Mouse (Mus musculus) layer of hippocampus, adult 18-20 months (tissue): ENCODE results near the gene 4930558K02Rik. TPM values are rescaled to one million over a fixed set of nuclear protein-coding genes. Genes with fewer than 3 reads are reported as not detected.

Experiments
- DNase-seq, 2 experiments: peaks; one replicate each; pipeline ENCODE4 v3.0.0; 2022; ENCODE audit warnings: low spot score in 2 of 2
- total RNA-seq, 2 experiments: library from RNA; stranded (reverse); gene quantifications; 2 replicates each; pipeline ENCODE4 v1.2.3; 2021

The 4930558K02Rik gene
- total RNA-seq, 2 experiments from 2014 or later = not detected

DNA sequence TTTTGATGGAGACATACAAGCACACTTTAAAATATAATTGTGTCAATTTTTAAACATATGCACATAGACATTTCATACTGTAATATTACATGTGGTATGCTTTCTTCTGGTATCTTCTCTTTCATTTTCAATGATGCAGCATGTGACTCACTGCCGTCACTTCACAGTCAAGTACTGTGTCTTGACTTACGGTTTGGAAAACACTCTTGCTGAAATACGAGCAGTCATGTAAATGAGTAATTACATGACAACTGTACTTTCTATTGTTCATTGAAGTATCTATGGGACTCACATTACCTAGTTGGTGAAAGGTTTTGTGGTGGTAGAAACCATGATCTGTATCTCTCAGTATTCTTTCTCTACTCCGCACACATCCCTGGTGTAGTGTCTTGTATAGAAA, 72.3 kb downstream of the 4930558K02Rik start:
- no peak for DNase-seq

DNA sequence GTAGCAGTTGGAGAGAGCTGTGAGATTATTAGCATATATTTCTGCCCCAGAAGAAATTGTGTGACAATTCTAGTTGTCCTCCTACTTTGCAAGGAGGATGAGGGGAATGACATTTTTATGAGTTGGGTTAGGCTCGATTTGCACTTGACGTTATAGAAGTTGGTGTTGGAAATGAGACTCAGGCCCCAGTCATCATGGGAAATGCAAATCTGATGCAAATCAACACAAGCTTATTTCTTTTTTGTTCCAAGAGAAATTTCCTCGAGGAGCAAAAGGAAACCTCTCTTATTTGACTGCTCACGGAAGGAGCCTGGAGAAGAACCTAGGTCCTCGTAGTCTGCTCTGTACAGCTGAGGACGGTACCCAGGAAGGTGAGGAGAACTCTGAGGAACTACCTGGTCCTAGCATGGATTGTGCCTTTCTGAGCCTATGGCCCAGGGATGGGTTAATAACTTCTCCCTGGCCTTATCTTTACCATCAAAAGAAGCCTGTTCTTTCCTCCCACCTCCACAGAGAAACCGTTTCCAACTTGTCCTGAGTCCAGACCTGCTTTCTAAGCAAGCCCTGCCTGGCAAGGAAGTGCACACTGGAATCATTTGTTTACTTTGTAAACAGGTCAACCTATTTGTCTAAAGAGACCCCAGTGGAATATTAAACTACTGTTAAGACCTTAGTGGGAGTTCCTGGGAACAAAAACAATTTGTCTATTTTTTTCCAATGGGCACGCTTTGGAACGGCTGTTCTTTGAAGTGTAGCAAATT, 76.6 kb downstream of the 4930558K02Rik start:
- no peak for DNase-seq

DNA sequence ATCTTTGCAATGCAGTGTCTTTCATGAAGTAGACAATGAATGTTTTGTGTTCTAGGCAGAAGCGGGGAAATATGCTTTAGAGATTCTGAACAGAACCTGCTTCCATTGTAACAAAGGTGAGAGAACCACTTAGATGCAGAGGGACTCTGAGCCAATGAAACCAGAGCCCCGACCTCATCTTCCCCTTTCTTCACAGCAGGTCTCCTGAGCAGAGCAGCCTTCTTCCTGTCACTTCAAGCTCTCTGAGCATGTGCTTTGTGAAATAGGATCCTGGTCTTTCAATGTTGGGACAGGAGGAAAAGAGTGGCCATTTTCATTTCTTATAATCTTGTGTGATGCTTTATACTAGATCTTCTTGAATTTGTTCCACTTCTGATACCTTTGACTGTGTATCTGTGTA, 79.3 kb downstream of the 4930558K02Rik start:
- no peak for DNase-seq

DNA sequence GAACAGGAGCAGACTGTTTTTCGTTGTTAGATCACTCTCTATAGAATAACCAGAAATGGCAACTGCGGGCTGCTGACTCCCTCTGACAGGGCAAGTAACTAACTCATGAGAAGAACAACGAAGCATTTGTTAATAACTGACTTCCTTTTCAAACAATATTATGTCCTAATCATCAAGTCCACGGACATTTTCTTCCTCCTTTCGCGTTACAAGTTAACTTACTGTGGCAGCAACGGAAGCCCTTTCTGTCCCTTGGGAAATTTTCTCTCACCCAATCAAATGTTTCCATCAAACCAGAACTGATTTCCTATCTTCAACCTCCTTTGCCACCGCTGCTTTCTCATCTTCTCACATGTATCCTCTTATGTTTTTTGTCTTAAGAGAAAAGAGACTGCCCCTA, 82.2 kb downstream of the 4930558K02Rik start:
- no peak for DNase-seq

DNA sequence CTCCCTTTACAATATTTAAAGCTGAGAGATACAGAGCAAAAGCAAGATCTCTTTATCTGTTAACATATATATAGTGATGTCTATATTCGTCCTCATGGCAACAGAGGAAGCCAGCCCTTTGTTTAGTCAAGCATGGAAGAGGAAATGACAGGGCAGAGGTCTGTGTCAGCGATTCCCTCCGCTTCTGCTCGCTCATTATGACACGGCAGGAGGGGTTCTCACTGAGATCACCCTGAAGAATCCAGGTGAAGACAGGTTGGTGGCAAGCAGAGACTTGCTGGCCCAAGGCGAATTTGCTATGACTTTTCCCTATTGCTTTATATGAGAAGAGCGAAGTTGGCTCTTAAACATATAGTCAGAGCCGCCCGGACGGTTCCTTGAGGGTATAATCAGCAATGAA, 83.3 kb downstream of the 4930558K02Rik start:
- no peak for DNase-seq

DNA sequence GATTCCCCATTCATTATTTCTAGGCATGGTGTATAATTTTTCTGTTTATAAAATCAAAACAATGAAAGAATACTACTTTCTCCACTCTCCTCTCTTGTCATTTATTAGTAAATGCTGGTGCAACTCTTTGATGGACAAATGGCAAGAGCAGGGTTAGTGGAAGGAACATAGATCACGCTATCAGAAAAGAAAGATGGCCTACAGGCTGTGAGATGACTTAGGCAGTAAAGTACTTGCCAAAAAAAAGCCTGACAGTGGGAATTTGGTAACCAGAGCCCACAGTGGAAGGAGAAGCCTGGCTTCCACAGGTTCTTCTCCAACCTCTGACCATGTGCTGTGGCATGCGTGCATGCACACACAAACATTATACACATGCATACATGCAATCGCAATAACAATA, 84.4 kb downstream of the 4930558K02Rik start:
- DNase-seq = no peak

DNA sequence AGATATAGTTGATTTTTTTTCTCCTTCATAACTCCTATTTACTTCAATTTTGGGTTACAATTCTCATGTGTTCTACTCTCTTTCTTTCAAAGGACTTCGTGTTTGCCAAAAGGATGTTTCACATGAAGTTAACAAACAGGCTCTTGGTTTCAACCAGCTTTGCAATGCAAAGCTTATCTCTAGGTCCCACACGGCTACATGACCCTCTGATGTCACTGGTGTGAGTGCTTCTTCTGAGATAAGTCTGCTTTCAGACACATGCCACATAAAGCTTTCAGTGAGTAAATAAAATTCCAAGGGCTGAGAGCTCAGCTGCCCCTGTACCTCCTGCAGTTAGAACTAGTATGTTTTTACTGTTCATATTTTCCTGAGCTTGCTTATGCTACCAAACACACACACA, 84.9 kb downstream of the 4930558K02Rik start:
- DNase-seq = no peak

DNA sequence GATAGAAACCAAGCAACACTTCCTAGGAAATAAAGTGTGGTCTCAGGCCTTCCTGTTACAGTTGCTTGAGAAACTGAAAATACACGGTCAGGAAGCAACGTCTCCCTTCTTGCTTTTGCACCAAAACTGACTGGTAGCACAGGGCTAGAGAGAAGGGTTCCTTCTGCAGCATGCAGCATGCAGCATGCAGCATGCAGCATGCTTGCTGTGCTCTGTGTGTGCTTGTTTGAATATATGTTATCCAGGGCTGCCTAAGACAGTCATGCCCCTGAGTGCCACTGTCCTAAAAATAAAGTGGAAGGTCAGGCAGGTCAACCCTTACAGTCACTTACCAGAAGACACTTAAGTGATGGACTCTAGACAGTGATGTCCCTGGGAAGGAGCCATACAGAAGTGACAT, 85.3 kb downstream of the 4930558K02Rik start:
- DNase-seq = no peak

Other genes starting within 250 kb of the 4930558K02Rik start
- gene Fasl, start 191.1 kb downstream of the 4930558K02Rik start, total RNA-seq = not detected
- 10 to 100 TPM; 28.6 to 37.1 TPM for gene Suco, start 103.0 kb downstream of the 4930558K02Rik start, total RNA-seq
- 10 to 100 TPM; 13.7 to 14.4 TPM for gene Pigc, start 10.4 kb downstream of the 4930558K02Rik start, total RNA-seq